Mouse (Mus musculus): ENCODE data around the gene Gna13. TPM values are rescaled to one million over a fixed set of nuclear protein-coding genes. Genes with fewer than 3 reads are reported as not detected.

Gene Gna13
- total and polyA plus RNA-seq, 3 experiments, result 51.0 to 102 (median 56.6) TPM

- TF ChIP-seq NRF1 (IDR thresholded peaks at IDR 0.05; ENCODE audit: insufficient read depth, low read depth, low read length, poor library complexity, severe bottlenecking) (no peak), MYB (IDR thresholded peaks at IDR 0.05; ENCODE audit: low read depth, low read length) (no peak), ZNF384 (IDR thresholded peaks at IDR 0.05; ENCODE audit: low read depth, low read length) (peak; percentile 97), RCOR1 (IDR thresholded peaks at IDR 0.05; ENCODE audit: low read depth, low read length) (peak; percentile 84)
Observed at GRCm38 (mm10) chr11:109363191-109364133, 831 bp downstream of the Gna13 start (continued).

DNA sequence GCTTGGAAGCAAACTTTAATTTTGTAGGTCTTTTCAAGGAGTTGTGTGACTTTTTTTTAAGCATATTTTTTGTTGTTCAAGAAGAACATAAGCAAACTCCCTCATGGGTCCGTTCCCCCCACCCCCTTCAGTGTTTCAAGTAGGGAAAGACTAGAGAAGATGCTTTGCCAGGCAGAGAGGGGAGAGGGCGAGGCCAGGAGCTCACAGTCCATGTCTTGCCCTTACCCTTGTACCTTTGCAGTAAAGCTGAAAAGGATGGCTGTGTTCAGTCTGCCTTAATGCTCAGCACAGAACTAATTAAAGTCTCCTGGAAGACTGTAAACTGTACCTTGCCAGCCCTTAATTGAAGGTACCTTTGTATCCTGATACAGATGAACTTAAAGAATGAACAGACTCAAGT is 1.7 kb downstream of the Gna13 start:
- H3K9ac ChIP-seq (ENCODE audit: control insufficient read depth, low read depth, low read length, poor library complexity, severe bottlenecking), result peak overlapping the region; percentile 19
- no peak overlapping the region for H3K27ac ChIP-seq (ENCODE audit: control insufficient read depth, low read depth, low read length)
- H3K79me2 ChIP-seq (ENCODE audit: control insufficient read depth, insufficient read depth, low read length, poor library complexity), result peaks cover 62% of the 10 kb centered on the region
- peak overlapping the region; percentile 1 to 97 for H3K4me3 ChIP-seq (ENCODE audit: control insufficient read depth in 1 of 2, insufficient read depth in 1 of 2, low read depth in 2 of 2, low read length in 2 of 2)
- TF ChIP-seq TAL1 (IDR thresholded peaks at IDR 0.05; ENCODE audit: low read length) (no peak), POLR2A (IDR thresholded peaks at IDR 0.05; ENCODE audit: control insufficient read depth in 1 of 2, insufficient read depth in 1 of 2, low read depth in 1 of 2, low read length in 2 of 2, poor library complexity in 1 of 2) (no peak), RCOR1 (IDR thresholded peaks at IDR 0.05; ENCODE audit: low read depth, low read length) (no peak), ETS1 (IDR thresholded peaks at IDR 0.05; ENCODE audit: low read depth, low read length) (no peak), EP300 (IDR thresholded peaks at IDR 0.05; ENCODE audit: low read depth in 1 of 2, low read length in 2 of 2) (no peak), RAD21 (IDR thresholded peaks at IDR 0.05; ENCODE audit: low read depth, low read length) (no peak), ZC3H11A (IDR thresholded peaks at IDR 0.05; ENCODE audit: low read depth, low read length) (no peak)
- DNase-seq (ENCODE audit: low read depth, low spot score), result no peak
- peaks cover 24 to 31% of the 10 kb centered on the region in 2 experiments for H3K36me3 ChIP-seq (ENCODE audit: control insufficient read depth in 1 of 2, insufficient read depth in 2 of 2, low read length in 2 of 2)
- no peaks in the 10 kb centered on the region for H3K9me3 ChIP-seq (replicated peaks; ENCODE audit: insufficient read depth, low read length)
- H3K27me3 ChIP-seq (ENCODE audit: control insufficient read depth in 1 of 2, insufficient read depth in 2 of 2, low read length in 2 of 2), result no peaks in the 10 kb centered on the region
- peaks cover 20 to 29% of the 10 kb centered on the region in 2 experiments for H3K4me1 ChIP-seq (ENCODE audit: control insufficient read depth in 1 of 2, insufficient read depth in 2 of 2, low read length in 2 of 2)

- H3K27ac ChIP-seq (ENCODE audit: control insufficient read depth, low read depth, low read length), result no peak overlapping the region
- H3K4me3 ChIP-seq (ENCODE audit: control insufficient read depth in 1 of 2, insufficient read depth in 1 of 2, low read depth in 2 of 2, low read length in 2 of 2), result peak overlapping the region; percentile 1 to 97
- peak; percentile 40 for DNase-seq (ENCODE audit: low read depth, low spot score)
- peaks cover 68% of the 10 kb centered on the region for H3K79me2 ChIP-seq (ENCODE audit: control insufficient read depth, insufficient read depth, low read length, poor library complexity)
- H3K9me3 ChIP-seq (replicated peaks; ENCODE audit: insufficient read depth, low read length), result no peaks in the 10 kb centered on the region
- H3K36me3 ChIP-seq (ENCODE audit: control insufficient read depth in 1 of 2, insufficient read depth in 2 of 2, low read length in 2 of 2), result peaks cover 28 to 31% of the 10 kb centered on the region in 2 experiments
- peaks cover 15 to 26% of the 10 kb centered on the region in 2 experiments for H3K4me1 ChIP-seq (ENCODE audit: control insufficient read depth in 1 of 2, insufficient read depth in 2 of 2, low read length in 2 of 2)
- TF ChIP-seq CHD2 (IDR thresholded peaks at IDR 0.05; ENCODE audit: low read length), result no peak
- no peaks in the 10 kb centered on the region for H3K27me3 ChIP-seq (ENCODE audit: control insufficient read depth in 1 of 2, insufficient read depth in 2 of 2, low read length in 2 of 2)
- H3K9ac ChIP-seq (ENCODE audit: control insufficient read depth, low read depth, low read length, poor library complexity, severe bottlenecking), result peak overlapping the region; percentile 19
Observed at GRCm38 (mm10) chr11:109364881-109365280, 2.2 kb downstream of the Gna13 start.

All from MEL (cell line).